Mouse (Mus musculus) left cerebral cortex, postnatal 36 days (tissue): ENCODE data around the gene Slc3a1. TPM values are rescaled to one million over a fixed set of nuclear protein-coding genes. Genes with fewer than 3 reads are reported as not detected.

ENCODE experiments used
- DNase-seq, 2 experiments: peaks; one replicate each; pipeline ENCODE4 v3.0.0; 2021 to 2022; ENCODE audit warnings: low spot score in 2 of 2, mixed read lengths in 1 of 2
- intact Hi-C: fragments of 180-260 bp; cut with DNase I; formaldehyde crosslinking; loops from one replicate; pipeline ENCODE4 v1.15.1; 2025
- total RNA-seq, 2 experiments: library from RNA; stranded (reverse); gene quantifications; 2 replicates each; pipeline ENCODE4 v1.2.3; 2021

The Slc3a1 gene
- under 1 TPM; 0.17 to 0.18 TPM for total RNA-seq

DNA sequence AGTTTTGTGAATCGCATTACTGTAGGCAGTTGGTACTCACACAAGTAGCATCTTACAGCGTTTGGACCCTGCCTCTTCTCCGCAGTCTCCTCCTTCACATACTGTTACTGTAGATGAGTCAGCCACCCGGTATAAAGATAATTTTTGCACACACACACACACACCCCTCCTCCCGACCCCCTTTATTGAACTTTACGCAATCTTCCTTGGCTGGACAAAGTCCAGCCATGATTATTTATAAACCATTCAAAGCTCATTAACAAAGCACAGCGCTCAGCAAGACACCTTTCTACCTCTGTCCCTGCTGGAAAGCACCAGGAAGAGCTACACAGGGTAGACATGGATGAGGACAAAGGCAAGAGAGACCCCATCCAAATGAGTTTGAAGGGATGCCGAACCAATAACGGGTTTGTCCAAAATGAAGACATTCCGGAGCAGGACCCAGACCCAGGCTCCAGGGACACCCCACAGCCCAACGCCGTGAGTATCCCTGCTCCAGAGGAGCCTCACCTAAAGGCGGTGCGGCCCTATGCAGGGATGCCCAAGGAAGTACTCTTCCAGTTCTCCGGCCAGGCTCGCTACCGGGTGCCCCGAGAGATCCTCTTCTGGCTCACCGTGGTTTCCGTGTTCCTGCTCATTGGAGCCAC, at the start of gene Slc3a1:
TSS of gene Slc3a1 (plus strand) at position 284 of the 647 bp plus-strand sequence.
- intact Hi-C loops = loop anchor here (5.0 kb wide), 2 partner anchors 44 to 151 kb away; no protein-coding TSS in a partner anchor
- DNase-seq = no peak

DNA sequence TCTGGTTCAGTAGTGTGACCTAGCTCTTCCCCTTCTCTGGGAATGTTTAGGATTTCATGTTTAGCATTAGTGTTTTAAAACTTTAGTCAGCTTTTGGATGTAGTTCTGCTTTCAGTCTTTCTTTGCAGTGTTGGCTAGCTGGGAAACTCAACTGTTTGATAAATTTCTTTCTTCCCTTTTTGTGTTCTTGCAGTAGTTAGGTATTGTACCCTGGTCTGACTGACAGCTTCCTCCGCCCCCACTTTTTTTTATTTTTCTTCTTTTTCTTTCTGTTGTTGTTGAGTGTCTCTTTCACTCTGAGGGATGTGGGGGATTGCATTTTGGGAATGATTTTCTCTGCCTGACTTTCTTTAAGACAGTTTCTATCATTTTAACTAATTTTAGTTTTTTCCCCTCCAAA, 46.5 kb upstream of the Slc3a1 start:
- DNase-seq = no peak

DNA sequence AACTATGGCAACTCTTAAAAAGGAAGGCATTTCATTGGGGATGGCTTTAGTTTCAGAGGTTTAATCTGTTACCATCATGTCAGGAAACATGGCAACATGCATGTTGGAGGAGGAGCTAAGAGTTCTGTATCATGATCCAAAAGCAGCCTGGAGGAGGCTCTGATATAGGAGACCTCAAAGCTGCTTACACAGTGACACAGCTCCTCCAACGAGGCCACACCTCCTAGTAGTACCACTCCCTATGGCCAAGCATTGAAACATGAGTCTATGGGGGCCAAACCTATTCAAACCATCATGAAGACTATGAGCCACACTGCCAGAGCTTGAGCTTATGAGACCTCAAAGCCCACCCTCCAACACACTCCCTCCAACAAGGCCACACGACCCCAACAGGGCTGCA, 45.4 kb upstream of the Slc3a1 start:
- DNase-seq = no peak
- intact Hi-C loops = no loop called here

More for the DNA sequence above, 46.5 kb upstream of the Slc3a1 start:
- intact Hi-C loops = no loop called here

DNA sequence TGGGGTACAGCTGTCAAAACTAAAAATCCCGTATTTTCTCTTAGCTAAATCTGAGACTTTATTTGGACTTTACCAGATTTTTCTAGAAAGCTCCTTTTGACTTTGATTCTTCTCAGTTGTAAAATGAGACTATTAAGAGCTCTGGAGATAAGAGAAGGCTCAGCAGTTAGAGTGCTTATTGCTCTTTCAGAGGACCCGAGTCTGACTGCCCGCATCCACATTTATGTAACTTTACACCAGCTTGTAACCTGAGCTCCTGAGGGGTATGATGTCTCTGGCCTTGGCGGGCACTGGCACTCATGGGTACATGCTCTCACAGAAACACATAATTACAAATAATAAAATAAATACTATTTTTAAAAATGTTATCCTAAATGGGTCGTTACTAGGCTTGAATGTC, 41.8 kb upstream of the Slc3a1 start:
- intact Hi-C loops = no loop called here
- DNase-seq = no peak

DNA sequence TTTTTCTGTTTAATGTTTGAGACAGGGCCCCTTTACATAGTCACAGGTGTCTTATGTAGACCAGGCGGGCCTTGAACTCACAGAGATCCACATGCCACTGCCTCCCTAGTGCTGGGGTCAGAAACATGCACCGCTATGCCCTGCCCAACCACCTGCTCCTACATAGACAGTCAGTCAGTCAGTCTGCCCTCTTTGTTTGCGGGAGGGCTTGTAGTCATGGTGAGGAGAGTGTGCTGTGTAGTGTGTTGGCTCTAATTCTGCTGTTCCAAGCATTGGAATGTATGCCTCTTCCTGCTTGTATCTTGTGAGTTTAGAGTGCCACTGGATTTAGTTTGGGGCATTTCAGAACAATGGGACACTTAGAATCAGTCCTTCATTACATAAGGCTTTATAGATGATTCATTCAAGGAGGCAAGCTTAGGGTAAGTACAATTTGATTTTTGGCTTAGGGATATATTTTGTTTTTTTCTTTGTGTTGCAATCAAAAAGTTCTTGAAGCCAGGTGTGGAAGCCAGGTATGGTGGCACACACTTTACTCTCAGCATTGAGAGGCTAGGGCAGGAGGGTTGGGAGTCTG, 40.3 kb upstream of the Slc3a1 start:
- intact Hi-C loops = no loop called here
- DNase-seq = no peak

DNA sequence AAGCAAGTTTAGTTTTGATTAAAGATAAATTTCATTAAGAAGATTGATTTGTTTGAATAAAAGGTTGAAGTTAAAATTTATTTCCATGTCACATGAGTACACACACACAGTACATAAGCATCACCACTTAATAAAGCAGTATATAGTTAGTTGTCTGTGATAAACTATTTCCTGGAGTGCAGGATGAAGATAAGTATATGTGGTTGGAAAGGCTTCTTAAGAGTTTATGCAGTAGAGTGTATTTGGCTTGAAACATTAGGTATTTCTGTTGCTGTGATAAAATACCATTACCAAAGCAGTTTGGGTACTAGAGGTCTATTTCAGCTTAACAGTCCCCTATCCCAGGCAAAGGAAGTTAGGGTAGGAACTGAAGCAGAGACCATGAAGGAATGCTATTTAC, 39.7 kb upstream of the Slc3a1 start:
- intact Hi-C loops = no loop called here
- no peak for DNase-seq

DNA sequence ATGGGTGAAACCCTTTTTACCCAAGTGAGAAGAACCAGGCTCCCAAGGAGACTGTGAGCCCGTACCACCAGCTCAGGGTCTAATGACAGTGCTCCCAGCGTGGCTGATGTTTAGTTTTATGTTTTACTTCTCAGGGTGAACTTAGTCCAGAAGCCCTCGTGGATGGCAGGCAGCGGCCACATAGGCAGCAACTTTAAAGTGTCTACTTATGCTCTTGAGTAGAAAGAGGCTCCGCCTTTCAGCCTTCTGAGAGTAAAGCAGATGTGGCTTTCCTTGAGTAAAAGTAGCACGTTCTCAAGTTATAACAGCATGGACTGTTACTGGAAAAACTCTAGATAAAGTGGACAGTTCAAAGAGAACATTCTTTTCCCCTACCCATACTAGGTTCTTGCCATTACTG, 32.3 kb upstream of the Slc3a1 start:
- intact Hi-C loops = no loop called here
- no peak for DNase-seq

DNA sequence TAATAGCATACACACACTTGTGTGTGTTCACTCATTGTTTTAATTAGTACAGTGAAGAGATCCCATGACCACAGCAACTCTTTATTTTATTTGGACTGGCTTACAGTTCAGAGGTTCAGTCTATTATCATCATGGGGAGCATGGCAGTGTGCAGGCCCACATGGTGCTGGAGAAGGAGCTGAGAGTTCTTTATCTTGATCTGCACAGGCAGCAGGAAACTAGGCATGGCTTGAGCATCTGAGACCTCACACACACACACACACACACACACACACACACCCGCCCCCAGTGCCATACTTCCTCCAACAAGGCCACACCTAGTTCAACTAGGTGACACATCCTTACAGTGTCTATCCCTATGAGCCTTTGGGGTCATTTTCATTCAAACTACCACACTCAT, 30.5 kb upstream of the Slc3a1 start:
- intact Hi-C loops = no loop called here

DNA sequence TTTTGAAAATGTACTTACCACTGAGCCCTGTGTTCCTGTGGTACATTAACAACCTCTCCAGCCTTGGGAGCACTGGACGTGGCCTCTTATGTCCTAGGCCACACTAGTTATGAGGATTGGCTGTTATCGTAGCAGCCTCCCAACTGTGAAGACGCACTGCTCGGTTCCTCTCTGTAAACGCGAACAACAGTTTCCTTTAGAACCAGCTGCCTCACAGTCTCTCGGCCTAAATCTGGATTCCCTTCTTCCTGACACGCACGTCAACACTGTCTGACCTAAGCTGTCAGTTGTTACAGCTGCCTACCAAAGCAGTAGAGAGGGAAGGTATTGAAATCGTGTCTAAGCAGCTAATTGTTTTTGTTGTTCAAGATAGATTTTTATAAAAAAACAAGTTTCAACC, 28.5 kb upstream of the Slc3a1 start:
- no peak for DNase-seq
- intact Hi-C loops = no loop called here

More for the DNA sequence above, 30.5 kb upstream of the Slc3a1 start:
- no peak for DNase-seq

DNA sequence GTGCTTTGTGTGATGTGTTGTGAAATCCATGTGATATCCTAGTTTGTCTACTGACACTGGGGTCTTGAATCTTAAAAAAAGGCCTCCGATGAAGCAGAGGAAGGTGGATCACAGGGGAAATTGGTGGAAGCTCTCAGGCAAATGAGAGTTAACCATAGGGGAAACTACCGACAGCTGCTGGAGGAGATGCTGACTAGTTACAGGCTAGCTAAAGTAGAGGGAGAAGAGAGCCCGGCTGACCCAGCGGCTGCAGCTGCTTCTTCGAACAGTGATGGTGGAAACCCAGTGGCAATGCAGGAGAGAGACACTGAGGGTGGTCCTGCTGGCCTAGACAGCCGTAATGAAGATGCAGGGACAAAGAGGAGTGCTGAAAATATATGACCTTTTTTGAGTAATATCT, 14.7 kb upstream of the Slc3a1 start:
- no peak for DNase-seq
- intact Hi-C loops = no loop called here

DNA sequence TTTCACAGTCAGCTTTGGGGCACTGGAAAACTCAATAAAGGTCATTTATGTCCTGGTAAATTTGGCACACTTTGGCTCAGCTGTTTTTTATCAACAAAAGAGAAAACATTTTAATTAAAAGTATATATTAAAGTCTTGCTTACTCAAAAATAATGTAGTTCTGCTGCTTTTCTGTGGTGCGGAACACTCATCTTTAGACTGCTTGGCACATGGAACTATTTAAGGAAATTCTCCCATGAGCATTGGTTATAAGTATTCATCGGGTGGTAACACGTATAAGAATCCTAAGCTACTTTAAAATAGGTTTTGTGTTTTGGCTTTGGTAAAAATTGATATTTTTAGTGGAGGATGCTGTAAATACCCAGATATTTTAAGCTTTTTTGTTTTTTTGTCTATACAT, 13.5 kb upstream of the Slc3a1 start:
- intact Hi-C loops = no loop called here
- DNase-seq = no peak

DNA sequence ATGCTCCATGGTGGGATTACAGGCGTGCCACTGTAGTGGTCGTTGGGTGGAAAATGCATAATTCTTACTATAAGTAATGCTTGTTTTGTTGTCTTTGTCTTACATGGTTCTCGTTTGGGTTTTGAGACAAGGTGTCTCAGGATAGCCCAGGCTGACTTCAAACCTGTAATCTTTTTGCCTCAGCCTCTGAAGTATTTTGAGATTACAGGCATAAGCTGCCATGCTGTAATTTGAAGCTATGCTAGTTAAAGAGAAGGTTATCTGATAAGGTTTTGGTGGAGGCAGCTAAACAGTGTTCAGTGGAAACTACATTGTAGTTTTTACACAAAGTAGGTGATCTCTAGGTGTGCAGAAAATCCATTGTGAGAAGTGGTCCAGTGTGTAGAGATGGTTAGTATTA, 9.8 kb upstream of the Slc3a1 start:
- no peak for DNase-seq
- intact Hi-C loops = no loop called here

DNA sequence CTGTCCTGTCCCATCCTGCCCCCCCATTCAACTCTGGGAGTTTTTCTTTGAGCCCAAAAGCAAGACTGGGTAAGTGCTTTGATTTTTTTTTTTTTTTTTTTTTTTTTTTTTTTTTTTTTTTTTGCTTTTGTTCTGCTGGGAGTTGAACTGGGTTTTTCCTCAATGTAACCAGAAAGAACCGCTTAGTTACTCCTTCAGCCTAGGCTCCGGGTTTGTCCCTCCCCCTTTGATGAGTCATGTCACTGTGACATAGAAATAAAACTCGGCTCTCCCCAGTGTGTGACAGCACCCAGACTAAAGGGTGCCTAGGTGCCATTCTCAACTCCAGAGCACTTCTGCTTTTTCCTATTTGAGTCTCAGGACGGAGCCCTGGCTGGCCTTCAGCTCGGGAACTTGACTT, 9.4 kb upstream of the Slc3a1 start:
- intact Hi-C loops = no loop called here
- DNase-seq = no peak

DNA sequence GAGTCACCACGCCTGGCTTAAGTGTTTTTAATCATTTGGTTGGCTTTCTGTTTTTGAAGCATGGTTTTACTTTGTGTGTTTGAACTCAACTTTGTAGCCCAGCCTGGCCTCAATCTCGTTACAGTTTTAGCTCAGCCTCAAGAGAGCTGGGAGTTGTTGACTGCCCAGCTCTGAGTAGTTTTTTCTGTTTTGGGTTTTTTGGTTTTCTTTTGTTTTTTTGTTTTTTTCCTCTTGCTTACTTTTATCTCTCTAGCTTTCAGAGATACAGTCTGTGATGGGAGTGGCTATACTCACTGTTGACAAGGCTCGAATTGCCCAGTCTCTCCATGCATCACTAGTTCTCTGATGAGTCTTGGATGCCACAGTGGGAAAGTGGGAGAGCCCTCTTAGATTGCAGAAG, 7.8 kb upstream of the Slc3a1 start:
- DNase-seq = no peak
- intact Hi-C loops = no loop called here

DNA sequence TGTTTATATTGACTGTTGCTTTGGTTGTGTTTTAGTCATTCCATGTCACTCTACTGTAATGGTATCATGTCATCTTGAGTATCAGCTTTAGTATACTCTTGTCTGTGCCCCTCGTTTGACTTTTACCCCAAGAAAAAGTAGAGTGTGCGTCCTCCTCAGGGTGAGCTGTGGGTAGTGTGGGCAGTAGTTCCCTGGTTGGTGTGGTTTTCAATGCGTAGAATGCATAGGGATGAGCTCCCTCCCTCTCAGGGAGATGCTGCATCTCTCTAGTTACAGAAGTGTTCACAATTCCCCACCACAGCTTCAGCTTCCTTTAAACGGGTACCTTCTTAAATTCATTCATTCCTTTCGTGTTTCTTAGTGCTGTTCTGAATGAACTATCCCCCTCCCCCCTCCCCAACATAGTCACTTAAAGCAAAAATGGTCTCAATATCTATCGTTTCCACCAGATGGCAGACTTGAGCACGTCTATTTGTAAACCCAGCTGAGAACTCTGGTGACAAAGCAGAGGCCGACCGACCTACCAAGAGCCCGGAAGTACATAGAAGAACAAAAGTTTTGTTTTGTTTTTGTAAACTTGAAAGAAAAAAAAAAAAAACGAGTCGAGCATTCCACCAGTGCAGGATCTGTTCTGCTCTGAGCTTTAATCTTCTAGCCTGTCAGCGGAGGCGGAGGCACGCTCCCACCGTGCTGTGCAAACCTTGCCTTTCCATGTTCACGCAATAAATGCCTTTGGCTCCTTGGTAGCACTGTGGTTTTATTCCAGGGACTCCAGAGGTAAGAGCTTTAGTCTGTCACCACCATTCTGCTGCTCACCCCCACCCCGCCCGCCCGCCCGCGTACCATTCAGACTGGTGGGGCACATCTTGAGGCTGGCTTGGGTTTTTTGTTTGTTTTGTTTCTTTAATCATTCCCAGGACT, 4.7 kb upstream of the Slc3a1 start:
- DNase-seq = no peak
- intact Hi-C loops = no loop called here

DNA sequence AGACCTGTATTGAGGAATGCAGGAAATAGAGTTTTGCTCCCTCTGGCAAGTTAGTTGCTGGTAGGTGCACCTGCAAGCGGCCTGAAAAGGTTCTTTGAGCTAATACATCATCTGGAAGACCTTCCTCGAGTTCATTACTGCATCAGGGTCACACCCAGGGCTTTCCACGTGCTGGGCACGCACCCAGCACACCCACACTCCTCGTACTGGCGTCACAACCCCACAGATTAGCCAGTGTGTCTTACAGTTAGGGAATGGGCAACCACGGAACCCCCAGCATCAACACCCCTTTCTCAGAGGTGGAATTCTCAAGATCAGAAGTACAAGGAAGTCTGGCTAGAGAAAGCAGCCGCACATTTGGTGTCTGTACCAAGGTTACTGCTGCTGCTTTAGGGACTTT, 3.9 kb upstream of the Slc3a1 start:
- no peak for DNase-seq
- intact Hi-C loops = no loop called here

DNA sequence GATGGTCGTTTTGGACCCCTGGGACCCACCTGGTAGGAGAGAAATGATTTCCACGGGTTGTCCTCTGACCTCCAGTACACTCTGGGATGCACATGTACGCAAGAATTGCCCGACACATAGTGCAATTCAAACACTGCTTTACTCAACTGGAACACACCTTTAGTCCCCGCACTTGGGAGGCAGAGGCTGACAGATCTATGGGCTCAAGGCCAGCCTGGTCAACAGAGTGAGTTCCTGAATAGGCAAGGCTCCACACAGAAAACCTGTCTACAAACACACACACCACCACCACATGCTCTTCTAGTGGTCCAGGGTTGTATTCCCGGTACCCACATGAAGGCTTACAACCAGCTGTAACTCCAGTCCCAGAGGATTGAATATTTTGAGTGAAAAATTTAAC, 3.0 kb upstream of the Slc3a1 start:
- intact Hi-C loops = loop anchor here (5.0 kb wide), 2 partner anchors 47 to 148 kb away; no protein-coding TSS in a partner anchor
- no peak for DNase-seq

DNA sequence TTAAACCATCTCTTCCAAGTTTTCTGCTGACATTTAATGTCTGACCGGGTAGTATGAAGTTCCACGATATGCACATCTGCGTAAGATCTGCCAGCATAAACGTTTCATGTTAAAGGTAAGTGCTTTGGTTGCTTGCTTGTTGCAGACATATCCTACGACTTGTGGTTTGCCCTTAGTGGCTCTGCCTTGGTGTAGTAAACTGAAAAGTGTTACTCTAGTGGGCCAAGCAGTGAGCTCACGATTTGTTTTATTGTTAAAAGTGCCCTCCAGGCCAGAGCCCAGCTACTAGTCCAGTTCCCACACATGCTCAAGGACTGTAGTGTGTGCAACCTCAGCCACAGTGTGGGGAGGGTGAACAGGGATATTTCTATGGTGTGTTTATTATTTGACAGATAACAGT, 1.7 kb upstream of the Slc3a1 start:
- DNase-seq = no peak
- intact Hi-C loops = loop anchor here (5.0 kb wide), 2 partner anchors 46 to 149 kb away; no protein-coding TSS in a partner anchor

DNA sequence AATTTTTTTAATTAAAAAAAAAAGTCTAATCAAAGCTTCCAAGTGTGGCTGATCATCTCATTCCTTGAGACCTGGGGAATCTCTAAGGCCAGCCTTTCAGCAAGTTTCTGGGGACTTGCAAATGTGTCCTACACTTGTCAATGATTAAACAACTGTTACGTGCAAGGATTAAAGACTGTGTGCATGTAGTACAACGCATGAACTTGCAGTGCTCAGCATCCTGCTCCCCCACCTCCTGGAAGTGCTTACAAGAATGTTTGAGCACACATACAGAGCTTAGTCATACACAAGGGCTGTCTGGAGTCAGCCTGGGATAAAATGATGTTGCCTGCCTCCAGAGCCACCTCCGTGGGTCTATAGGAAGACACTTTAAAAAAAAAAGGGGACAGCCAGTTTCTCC, 929 bp upstream of the Slc3a1 start:
- DNase-seq = no peak
- intact Hi-C loops = loop anchor here (5.0 kb wide), 2 partner anchors 45 to 150 kb away; no protein-coding TSS in a partner anchor

DNA sequence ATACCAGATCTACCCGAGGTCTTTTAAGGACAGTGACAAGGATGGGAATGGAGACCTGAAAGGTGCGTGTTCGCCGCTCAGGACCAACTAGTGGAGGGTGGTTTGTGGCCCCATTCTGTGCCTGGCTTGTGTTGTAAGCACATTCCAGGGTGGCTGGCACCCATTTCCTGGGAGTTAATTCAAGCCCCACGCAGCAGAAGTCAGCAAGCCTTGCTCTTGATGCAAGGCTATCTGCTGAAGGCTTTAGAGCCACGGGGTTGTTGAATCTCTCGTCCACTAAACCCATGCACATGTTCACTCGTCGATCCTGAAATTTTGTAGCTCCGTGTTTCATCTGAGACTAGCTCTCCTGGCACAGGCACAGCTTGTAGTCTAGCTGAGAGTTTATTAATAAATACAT, 621 bp downstream of the Slc3a1 start:
- no peak for DNase-seq
- intact Hi-C loops = loop anchor here (5.0 kb wide), 2 partner anchors 44 to 151 kb away; no protein-coding TSS in a partner anchor

DNA sequence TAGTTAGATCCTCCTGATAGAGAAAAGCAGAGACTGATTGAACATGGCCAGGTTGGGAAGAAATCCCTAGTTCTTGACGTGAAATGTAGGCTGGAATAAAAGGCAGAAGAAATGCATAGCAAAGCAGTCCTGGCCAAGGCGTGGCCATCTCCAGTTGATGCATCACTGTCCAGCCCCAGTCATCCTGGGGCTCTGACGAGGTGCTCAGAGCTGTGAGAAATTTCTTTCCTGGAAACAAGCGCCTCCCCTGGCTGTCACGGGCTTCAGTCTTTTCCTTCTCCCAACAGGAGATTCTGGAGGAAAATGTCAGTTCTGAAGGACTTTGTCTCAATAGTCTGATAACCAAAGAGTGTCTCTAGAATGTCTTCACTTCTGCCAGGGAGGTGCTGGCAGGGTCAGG, 2.5 kb downstream of the Slc3a1 start:
- intact Hi-C loops = no loop called here
- DNase-seq = no peak
